Comparison of ENCODE assay signal across 12 mouse cellular contexts in the genomic region with DNA sequence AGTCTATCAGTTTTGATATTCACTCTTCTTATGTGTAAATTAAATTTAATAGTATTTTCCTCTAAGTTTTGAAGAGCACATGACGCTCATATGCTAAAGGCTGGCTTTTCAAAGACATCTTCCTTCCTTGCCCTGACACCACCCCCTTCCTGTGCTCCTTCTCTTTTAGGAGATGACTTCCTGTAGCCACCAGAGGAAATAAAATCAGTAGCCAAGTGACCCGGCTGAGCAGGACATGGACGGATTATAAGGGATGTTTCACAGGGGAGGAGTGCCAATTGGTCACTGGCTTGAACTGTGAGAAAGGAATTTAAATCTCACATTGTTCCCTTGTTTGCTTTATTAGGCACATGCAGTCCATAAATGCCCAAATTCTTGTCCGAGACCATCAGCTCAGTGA.
DNase-seq lines count a peak whose midpoint lies in the region.
"Had no signal": no experiment of that assay in that cellular context is flagged by ENCODE, and none has a peak within 500 bp of the region (broad histone marks: within the 10 kb centered on the region; RNA-seq: fewer than 3 reads in every experiment).

No protein-coding gene starts in this region.

- peak; percentile 7 for DNase-seq in kidney, adult 11 months
- DNase-seq in kidney, postnatal 10 days, result no peak
- peak; percentile 12 to 36 for DNase-seq in kidney, postnatal 25 days
- DNase-seq in kidney, adult 8-10 months, result no peak
- DNase-seq in Muller cell, postnatal 12 days (ENCODE audit: inconsistent ontology term), result peak; percentile 30
- DNase-seq in skeletal muscle tissue, adult 2 months (ENCODE audit: low read depth, low spot score), result peak; percentile 11
- DNase-seq: adrenal gland, adult 8-10 months; cerebellum, adult 2 months; cerebellum, postnatal 10 days; forebrain, postnatal 0 days; gastrocnemius, postnatal 25 days; heart, postnatal 36 days had no signal

Comparison
In these comparisons a context has a peak if more than half of its experiments do, and no peak if none do; other contexts are left out.
1. DNase-seq: peak in kidney, adult 11 months (single experiment), kidney, postnatal 25 days (2 of 2), Muller cell, postnatal 12 days (single experiment) and skeletal muscle tissue, adult 2 months (single experiment); none in kidney, postnatal 10 days (single experiment) and kidney, adult 8-10 months (0 of 2).